20 mouse cellular contexts compared by ENCODE assay signal in genomic region chr10:6011029-6011428, GRCm38 (mm10).
DNase-seq lines count a peak whose midpoint lies in the region; ATAC-seq and TF ChIP-seq lines count a peak whose summit lies in the region.
"Had no signal": no experiment of that assay in that cellular context is flagged by ENCODE, and none has a peak within 500 bp of the region (broad histone marks: within the 10 kb centered on the region; RNA-seq: fewer than 3 reads in every experiment).

No protein-coding gene starts in this region.

- peak; percentile 59; the same call in 1 of the 2 replicates for ATAC-seq in heart, embryonic 14.5 days (ENCODE audit: insufficient number of reproducible peaks, insufficient read depth, low FRiP score, low read depth)
- peak; percentile 58; the same call in 1 of the 2 replicates for ATAC-seq in lung, embryonic 14.5 days (ENCODE audit: insufficient read depth)
- no peak for ATAC-seq in lung, postnatal 0 days
- ATAC-seq in stomach, embryonic 15.5 days (ENCODE audit: insufficient read depth, low FRiP score, low read depth): peak; percentile 43; the same call in 1 of the 2 replicates
- ATAC-seq: activated CD4-positive, CD25-positive, alpha-beta regulatory T cell, adult 4 months; inflammation-experienced regulatory T-cells, adult 6 months had no signal

- no peaks in the 10 kb centered on the region for H3K36me3 ChIP-seq in heart, embryonic 14.5 days (ENCODE audit: control insufficient read depth, insufficient read depth, low read length)
- H3K36me3 ChIP-seq in lung, embryonic 14.5 days (ENCODE audit: insufficient read depth): no peaks in the 10 kb centered on the region
- no peaks in the 10 kb centered on the region for H3K36me3 ChIP-seq in lung, postnatal 0 days (ENCODE audit: insufficient read depth, low read length)
- no peaks in the 10 kb centered on the region for H3K36me3 ChIP-seq in stomach, embryonic 15.5 days
- H3K36me3 ChIP-seq: embryonic facial prominence, embryonic 12.5 days; hindbrain, embryonic 12.5 days; kidney, embryonic 15.5 days; limb, embryonic 10.5 days; midbrain, embryonic 12.5 days; neural tube, embryonic 15.5 days had no signal

- WGBS in heart, embryonic 14.5 days: 27% methylated on average over 5 of the region's 5 CpGs
- WGBS in lung, embryonic 14.5 days: 41% methylated on average over 5 of the region's 5 CpGs
- 20% methylated on average over 5 of the region's 5 CpGs for WGBS in lung, postnatal 0 days
- 40% methylated on average over 5 of the region's 5 CpGs for WGBS in stomach, embryonic 15.5 days

- H3K4me3 ChIP-seq in gastrocnemius, adult 2 months: no peak overlapping the region
- no peak overlapping the region for H3K4me3 ChIP-seq in heart, embryonic 14.5 days (ENCODE audit: control insufficient read depth in 1 of 2, insufficient read depth in 1 of 2, low read depth in 1 of 2, low read length in 2 of 2)
- no peak overlapping the region for H3K4me3 ChIP-seq in lung, embryonic 14.5 days (ENCODE audit: low read depth, low read length)
- H3K4me3 ChIP-seq in lung, postnatal 0 days (ENCODE audit: low read depth, low read length): no peak overlapping the region
- H3K4me3 ChIP-seq in stomach, embryonic 15.5 days (replicated peaks): no peak overlapping the region
- H3K4me3 ChIP-seq: embryonic facial prominence, embryonic 12.5 days; hindbrain, embryonic 12.5 days; kidney, embryonic 15.5 days; limb, embryonic 10.5 days; midbrain, embryonic 12.5 days; neural tube, embryonic 15.5 days had no signal

- H3K9ac ChIP-seq in heart, embryonic 14.5 days (ENCODE audit: low read length): no peak overlapping the region
- H3K9ac ChIP-seq in lung, embryonic 14.5 days: no peak overlapping the region
- no peak overlapping the region for H3K9ac ChIP-seq in lung, postnatal 0 days (replicated peaks; ENCODE audit: low read depth)
- H3K9ac ChIP-seq in stomach, embryonic 15.5 days: no peak overlapping the region
- H3K9ac ChIP-seq: embryonic facial prominence, embryonic 12.5 days; forebrain, postnatal 0 days; hindbrain, embryonic 12.5 days; kidney, embryonic 15.5 days; midbrain, embryonic 12.5 days; neural tube, embryonic 15.5 days had no signal

- peak; percentile 17 for DNase-seq in gastrocnemius, adult 2 months
- DNase-seq in gastrocnemius, adult 18-20 months (ENCODE audit: low spot score): no peak
- DNase-seq in heart, adult 8-10 months (ENCODE audit: low spot score): no peak
- peak; percentile 42 for DNase-seq in lung, embryonic 14.5 days
- DNase-seq in lung, postnatal 0 days (ENCODE audit: low spot score): no peak
- DNase-seq in retina, postnatal 1 day: no peak
- DNase-seq: adrenal gland, postnatal 10 days; cerebellum, adult 2 months; cerebellum, postnatal 25 days had no signal

- no peak overlapping the region for H3K4me2 ChIP-seq in heart, embryonic 14.5 days (ENCODE audit: low read length)
- no peak overlapping the region for H3K4me2 ChIP-seq in lung, embryonic 14.5 days
- no peak overlapping the region for H3K4me2 ChIP-seq in lung, postnatal 0 days (replicated peaks; ENCODE audit: low read depth, low read length)
- no peak overlapping the region for H3K4me2 ChIP-seq in stomach, embryonic 15.5 days
- H3K4me2 ChIP-seq: embryonic facial prominence, embryonic 12.5 days; hindbrain, embryonic 12.5 days; kidney, embryonic 15.5 days; midbrain, embryonic 12.5 days; neural tube, embryonic 15.5 days had no signal

- H3K9me3 ChIP-seq in heart, embryonic 14.5 days (ENCODE audit: control insufficient read depth, low read length): no peaks in the 10 kb centered on the region
- H3K9me3 ChIP-seq in lung, embryonic 14.5 days (ENCODE audit: low read depth, low read length): no peaks in the 10 kb centered on the region
- H3K9me3 ChIP-seq in lung, postnatal 0 days (ENCODE audit: low read length): no peaks in the 10 kb centered on the region
- no peaks in the 10 kb centered on the region for H3K9me3 ChIP-seq in stomach, embryonic 15.5 days
- H3K9me3 ChIP-seq: embryonic facial prominence, embryonic 12.5 days; hindbrain, embryonic 12.5 days; kidney, embryonic 15.5 days; limb, embryonic 10.5 days; midbrain, embryonic 12.5 days; neural tube, embryonic 15.5 days had no signal

- no peak overlapping the region for H3K27ac ChIP-seq in gastrocnemius, adult 2 months
- H3K27ac ChIP-seq in heart, embryonic 14.5 days (replicated peaks in 1 of 2; ENCODE audit: control insufficient read depth in 1 of 2, insufficient read depth in 1 of 2, low read depth in 2 of 2, low read length in 2 of 2): peak overlapping the region; percentile 28 to 39; a peak in 2 of 4 replicates
- H3K27ac ChIP-seq in lung, embryonic 14.5 days (ENCODE audit: low read depth): no peak overlapping the region
- H3K27ac ChIP-seq in lung, postnatal 0 days (ENCODE audit: low read length): no peak overlapping the region
- H3K27ac ChIP-seq in stomach, embryonic 15.5 days: no peak overlapping the region
- H3K27ac ChIP-seq: embryonic facial prominence, embryonic 12.5 days; hindbrain, embryonic 12.5 days; kidney, embryonic 15.5 days; limb, embryonic 10.5 days; midbrain, embryonic 12.5 days; neural tube, embryonic 15.5 days had no signal

- peaks cover 2 to 3% of the 10 kb centered on the region in 2 experiments; a peak in 2 of 4 replicates for H3K4me1 ChIP-seq in heart, embryonic 14.5 days (ENCODE audit: control insufficient read depth in 2 of 2, insufficient read depth in 2 of 2, low read length in 2 of 2)
- H3K4me1 ChIP-seq in lung, embryonic 14.5 days (ENCODE audit: insufficient read depth): no peaks in the 10 kb centered on the region; the same call in 1 of the 2 replicates
- peaks cover 3% of the 10 kb centered on the region; the same call in 1 of the 2 replicates for H3K4me1 ChIP-seq in lung, postnatal 0 days (ENCODE audit: insufficient read depth, low read depth, low read length)
- no peaks in the 10 kb centered on the region for H3K4me1 ChIP-seq in stomach, embryonic 15.5 days
- H3K4me1 ChIP-seq: embryonic facial prominence, embryonic 12.5 days; hindbrain, embryonic 12.5 days; limb, embryonic 10.5 days; midbrain, embryonic 12.5 days; neural tube, embryonic 15.5 days had no signal

- TF ChIP-seq EP300 in lung, postnatal 0 days (IDR thresholded peaks at IDR 0.05): no peak

- intact Hi-C loops in gastrocnemius, adult 2 months (cut with DNase I): no loop called here

- H3K27me3 ChIP-seq in heart, embryonic 14.5 days (ENCODE audit: control insufficient read depth, insufficient read depth, low read length): no peaks in the 10 kb centered on the region
- H3K27me3 ChIP-seq in lung, embryonic 14.5 days (ENCODE audit: insufficient read depth, low read length): no peaks in the 10 kb centered on the region
- H3K27me3 ChIP-seq in lung, postnatal 0 days (replicated peaks; ENCODE audit: insufficient read depth, low read length): no peaks in the 10 kb centered on the region
- no peaks in the 10 kb centered on the region for H3K27me3 ChIP-seq in stomach, embryonic 15.5 days (replicated peaks)
- H3K27me3 ChIP-seq: embryonic facial prominence, embryonic 12.5 days; hindbrain, embryonic 12.5 days; kidney, embryonic 15.5 days; midbrain, embryonic 12.5 days; neural tube, embryonic 15.5 days had no signal

- no peak for TF ChIP-seq CTCF in gastrocnemius, adult 2 months (IDR thresholded peaks at IDR 0.05)
- TF ChIP-seq CTCF in lung, embryonic 14.5 days (IDR thresholded peaks at IDR 0.05; ENCODE audit: low read depth): no peak
- TF ChIP-seq CTCF in lung, postnatal 0 days (IDR thresholded peaks at IDR 0.05): no peak

Comparison
In these comparisons a context has a peak if more than half of its experiments do, and no peak if none do; other contexts are left out.
1. DNase-seq: peak in gastrocnemius, adult 2 months (single experiment) and lung, embryonic 14.5 days (single experiment); none in gastrocnemius, adult 18-20 months (single experiment), heart, adult 8-10 months (single experiment), lung, postnatal 0 days (single experiment) and retina, postnatal 1 day (single experiment).
2. H3K27ac ChIP-seq: peak in heart, embryonic 14.5 days (2 of 2); none in gastrocnemius, adult 2 months (single experiment), lung, embryonic 14.5 days (single experiment), lung, postnatal 0 days (single experiment) and stomach, embryonic 15.5 days (single experiment).